Mouse (Mus musculus): ENCODE measurements around the gene Hsd11b1. TPM values are rescaled to one million over a fixed set of nuclear protein-coding genes. Genes with fewer than 3 reads are reported as not detected.

Hsd11b1 gene
- total and polyA plus RNA-seq, 3 experiments, result not detected

GRCm38 (mm10) chr1:193293039-193293438, 29.2 kb upstream of the Hsd11b1 start:
- Histone ChIP-seq H3K4me3 (ENCODE audit: control insufficient read depth in 1 of 2, insufficient read depth in 1 of 2, low read depth in 2 of 2, low read length in 2 of 2) (no peak overlapping the region), H3K4me1 (ENCODE audit: control insufficient read depth in 1 of 2, insufficient read depth in 2 of 2, low read length in 2 of 2) (no peaks in the 10 kb centered on the region), H3K79me2 (ENCODE audit: control insufficient read depth, insufficient read depth, low read length, poor library complexity) (no peaks in the 10 kb centered on the region), H3K9ac (ENCODE audit: control insufficient read depth, low read depth, low read length, poor library complexity, severe bottlenecking) (no peak overlapping the region), H3K36me3 (ENCODE audit: control insufficient read depth in 1 of 2, insufficient read depth in 2 of 2, low read length in 2 of 2) (no peaks in the 10 kb centered on the region), H3K27me3 (ENCODE audit: control insufficient read depth in 1 of 2, insufficient read depth in 2 of 2, low read length in 2 of 2) (no peaks in the 10 kb centered on the region; a peak in 1 of 4 replicates), H3K9me3 (replicated peaks; ENCODE audit: insufficient read depth, low read length) (no peaks in the 10 kb centered on the region), H3K27ac (ENCODE audit: control insufficient read depth, low read depth, low read length) (no peak overlapping the region)
- no peak for DNase-seq (ENCODE audit: low read depth, low spot score)
- TF ChIP-seq CHD2 (IDR thresholded peaks at IDR 0.05; ENCODE audit: low read length) (no peak), MYB (IDR thresholded peaks at IDR 0.05; ENCODE audit: low read depth, low read length) (no peak), E2F4 (IDR thresholded peaks at IDR 0.05; ENCODE audit: borderline replicate concordance, low read depth, low read length) (no peak), RAD21 (IDR thresholded peaks at IDR 0.05; ENCODE audit: low read depth, low read length) (no peak), ZMIZ1 (IDR thresholded peaks at IDR 0.05; ENCODE audit: low read depth, low read length) (no peak), GABPA (IDR thresholded peaks at IDR 0.05; ENCODE audit: low read depth, low read length) (no peak), TBP (IDR thresholded peaks at IDR 0.05; ENCODE audit: low read depth, low read length) (no peak), POLR2AphosphoS5 (IDR thresholded peaks at IDR 0.05; ENCODE audit: borderline replicate concordance, low read depth, low read length) (no peak), NELFE (IDR thresholded peaks at IDR 0.05; ENCODE audit: low read depth, low read length) (no peak), TAL1 (IDR thresholded peaks at IDR 0.05; ENCODE audit: low read length) (no peak), USF1 (IDR thresholded peaks at IDR 0.05; ENCODE audit: low read depth, low read length) (no peak), POLR2A (IDR thresholded peaks at IDR 0.05; ENCODE audit: control insufficient read depth in 1 of 2, insufficient read depth in 1 of 2, low read depth in 1 of 2, low read length in 2 of 2, poor library complexity in 1 of 2) (no peak), ZKSCAN1 (IDR thresholded peaks at IDR 0.05; ENCODE audit: low read depth, low read length) (no peak), MYC (IDR thresholded peaks at IDR 0.05; ENCODE audit: low read depth, low read length) (no peak), POLR2AphosphoS2 (IDR thresholded peaks at IDR 0.05; ENCODE audit: low read length) (no peak), CTCF (IDR thresholded peaks at IDR 0.05 in 2 of 3, conservative IDR thresholded peaks at IDR 0.05 in 1 of 3; ENCODE audit: control insufficient read depth in 1 of 3, insufficient read depth in 1 of 3, low read depth in 2 of 3, low read length in 3 of 3, poor library complexity in 1 of 3, severe bottlenecking in 1 of 3) (no peak), BHLHE40 (IDR thresholded peaks at IDR 0.05; ENCODE audit: borderline replicate concordance, low read depth, low read length) (no peak), ZC3H11A (IDR thresholded peaks at IDR 0.05; ENCODE audit: low read depth, low read length) (no peak)

GRCm38 (mm10) chr1:193290686-193291085, 26.8 kb upstream of the Hsd11b1 start:
- Histone ChIP-seq H3K4me1 (ENCODE audit: control insufficient read depth in 1 of 2, insufficient read depth in 2 of 2, low read length in 2 of 2) (no peaks in the 10 kb centered on the region), H3K9me3 (replicated peaks; ENCODE audit: insufficient read depth, low read length) (no peaks in the 10 kb centered on the region), H3K27me3 (ENCODE audit: control insufficient read depth in 1 of 2, insufficient read depth in 2 of 2, low read length in 2 of 2) (no peaks in the 10 kb centered on the region; a peak in 1 of 4 replicates), H3K79me2 (ENCODE audit: control insufficient read depth, insufficient read depth, low read length, poor library complexity) (no peaks in the 10 kb centered on the region), H3K27ac (ENCODE audit: control insufficient read depth, low read depth, low read length) (no peak overlapping the region), H3K9ac (ENCODE audit: control insufficient read depth, low read depth, low read length, poor library complexity, severe bottlenecking) (no peak overlapping the region), H3K36me3 (ENCODE audit: control insufficient read depth in 1 of 2, insufficient read depth in 2 of 2, low read length in 2 of 2) (no peaks in the 10 kb centered on the region), H3K4me3 (ENCODE audit: control insufficient read depth in 1 of 2, insufficient read depth in 1 of 2, low read depth in 2 of 2, low read length in 2 of 2) (no peak overlapping the region)
- TF ChIP-seq CHD2 (IDR thresholded peaks at IDR 0.05; ENCODE audit: low read length), result no peak
- no peak for TF ChIP-seq RCOR1 (IDR thresholded peaks at IDR 0.05; ENCODE audit: low read depth, low read length)
- no peak for TF ChIP-seq POLR2AphosphoS5 (IDR thresholded peaks at IDR 0.05; ENCODE audit: borderline replicate concordance, low read depth, low read length)
- TF ChIP-seq MXI1 (IDR thresholded peaks at IDR 0.05; ENCODE audit: low read depth, low read length), result no peak
- no peak for TF ChIP-seq USF1 (IDR thresholded peaks at IDR 0.05; ENCODE audit: low read depth, low read length)
- no peak for TF ChIP-seq USF2 (IDR thresholded peaks at IDR 0.05; ENCODE audit: borderline replicate concordance in 1 of 2, insufficient read depth in 1 of 2, low read depth in 1 of 2, low read length in 2 of 2)
- no peak for TF ChIP-seq CHD1 (IDR thresholded peaks at IDR 0.05; ENCODE audit: low read depth, low read length)
- no peak for TF ChIP-seq BHLHE40 (IDR thresholded peaks at IDR 0.05; ENCODE audit: borderline replicate concordance, low read depth, low read length)
- no peak for TF ChIP-seq MEF2A (IDR thresholded peaks at IDR 0.05; ENCODE audit: extremely low read depth, insufficient replicate concordance, low read depth, low read length, poor library complexity, severe bottlenecking)
- TF ChIP-seq ZMIZ1 (IDR thresholded peaks at IDR 0.05; ENCODE audit: low read depth, low read length), result no peak
- TF ChIP-seq CTCF (IDR thresholded peaks at IDR 0.05 in 2 of 3, conservative IDR thresholded peaks at IDR 0.05 in 1 of 3; ENCODE audit: control insufficient read depth in 1 of 3, insufficient read depth in 1 of 3, low read depth in 2 of 3, low read length in 3 of 3, poor library complexity in 1 of 3, severe bottlenecking in 1 of 3), result no peak
- no peak for TF ChIP-seq KAT2A (conservative IDR thresholded peaks at IDR 0.05; ENCODE audit: low read depth, low read length)
- TF ChIP-seq NRF1 (IDR thresholded peaks at IDR 0.05; ENCODE audit: insufficient read depth, low read depth, low read length, poor library complexity, severe bottlenecking), result no peak
- DNase-seq (ENCODE audit: low read depth, low spot score), result no peak

All from MEL (cell line).